Mouse (Mus musculus): ENCODE results near the gene Foxn1. TPM values are rescaled to one million over a fixed set of nuclear protein-coding genes. Genes with fewer than 3 reads are reported as not detected.

Gene Foxn1
- total RNA-seq, 1 experiment, result not detected

DNA sequence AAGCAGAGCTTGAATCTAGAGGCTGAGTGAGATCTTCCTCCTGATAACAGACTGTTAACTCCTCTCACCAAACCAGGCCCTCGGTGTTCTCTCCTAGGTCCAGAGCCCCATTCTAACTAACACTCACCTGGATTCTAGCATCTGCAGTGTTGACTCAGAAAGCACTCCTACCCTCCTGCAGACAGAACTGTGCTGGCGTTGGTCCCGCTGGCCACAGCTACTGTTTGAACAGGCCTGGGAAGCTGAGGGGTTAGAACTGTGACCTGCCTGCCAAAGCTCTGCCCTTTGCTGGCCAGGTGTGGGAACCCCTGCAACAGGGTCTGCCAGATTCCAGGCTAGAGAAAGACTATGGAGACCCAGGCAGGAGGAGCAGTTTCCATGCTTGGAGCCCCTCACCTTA, 6.4 kb upstream of the Foxn1 start:
- in situ Hi-C loops (cut with MboI; ENCODE audit: low sequenced_read_pairs in 2 of 2, unreplicated experiment in 2 of 2), result no loop called here
- Histone ChIP-seq H3K9me3 (ENCODE audit: control insufficient read depth, insufficient read depth, low read depth, low read length) (no peaks in the 10 kb centered on the region), H3K9ac (ENCODE audit: insufficient read depth, low read depth, low read length, poor library complexity, severe bottlenecking) (no peak overlapping the region), H3K4me1 (ENCODE audit: control insufficient read depth in 2 of 2, insufficient read depth in 2 of 2, low read length in 2 of 2, poor library complexity in 1 of 2) (peaks cover 0 to 17% of the 10 kb centered on the region in 2 experiments; a peak in 1 of 4 replicates), H3K27ac (ENCODE audit: insufficient read depth, low read depth, low read length, poor library complexity, severe bottlenecking) (no peak overlapping the region), H3K4me3 (ENCODE audit: insufficient read depth in 1 of 2, low read depth in 1 of 2, low read length in 2 of 2, poor library complexity in 1 of 2, severe bottlenecking in 1 of 2) (no peak overlapping the region), H3K36me3 (ENCODE audit: control insufficient read depth, insufficient read depth, low read length, poor library complexity, severe bottlenecking) (no peaks in the 10 kb centered on the region)
- TF ChIP-seq CHD2 (IDR thresholded peaks at IDR 0.05; ENCODE audit: low read depth, low read length) (no peak), ZC3H11A (IDR thresholded peaks at IDR 0.05; ENCODE audit: borderline replicate concordance, low read depth, low read length) (no peak), HCFC1 (IDR thresholded peaks at IDR 0.05; ENCODE audit: borderline replicate concordance, insufficient read depth, low read length) (no peak), ZNF384 (IDR thresholded peaks at IDR 0.05; ENCODE audit: low read depth, low read length) (no peak), MAFK (IDR thresholded peaks at IDR 0.05; ENCODE audit: insufficient read depth, low read depth, low read length) (no peak)
- no peak for DNase-seq (ENCODE audit: low read depth, low spot score)

- Histone ChIP-seq H3K4me3 (ENCODE audit: insufficient read depth in 1 of 2, low read depth in 1 of 2, low read length in 2 of 2, poor library complexity in 1 of 2, severe bottlenecking in 1 of 2) (no peak overlapping the region), H3K9me3 (ENCODE audit: control insufficient read depth, insufficient read depth, low read depth, low read length) (no peaks in the 10 kb centered on the region), H3K27ac (ENCODE audit: insufficient read depth, low read depth, low read length, poor library complexity, severe bottlenecking) (no peak overlapping the region), H3K4me1 (ENCODE audit: control insufficient read depth in 2 of 2, insufficient read depth in 2 of 2, low read length in 2 of 2, poor library complexity in 1 of 2) (peaks cover 0 to 5% of the 10 kb centered on the region in 2 experiments; a peak in 1 of 4 replicates), H3K36me3 (ENCODE audit: control insufficient read depth, insufficient read depth, low read length, poor library complexity, severe bottlenecking) (no peaks in the 10 kb centered on the region), H3K9ac (ENCODE audit: insufficient read depth, low read depth, low read length, poor library complexity, severe bottlenecking) (no peak overlapping the region)
- in situ Hi-C loops (cut with MboI; ENCODE audit: low sequenced_read_pairs in 2 of 2, unreplicated experiment in 2 of 2), result no loop called here
- no peak for DNase-seq (ENCODE audit: low read depth, low spot score)
- TF ChIP-seq HCFC1 (IDR thresholded peaks at IDR 0.05; ENCODE audit: borderline replicate concordance, insufficient read depth, low read length) (no peak), MAFK (IDR thresholded peaks at IDR 0.05; ENCODE audit: insufficient read depth, low read depth, low read length) (no peak), ZC3H11A (IDR thresholded peaks at IDR 0.05; ENCODE audit: borderline replicate concordance, low read depth, low read length) (no peak), CHD2 (IDR thresholded peaks at IDR 0.05; ENCODE audit: low read depth, low read length) (no peak), ZNF384 (IDR thresholded peaks at IDR 0.05; ENCODE audit: low read depth, low read length) (no peak)
These were observed 582 bp downstream of the Foxn1 start for GRCm38 (mm10) chr11:78385776-78386175.

DNA sequence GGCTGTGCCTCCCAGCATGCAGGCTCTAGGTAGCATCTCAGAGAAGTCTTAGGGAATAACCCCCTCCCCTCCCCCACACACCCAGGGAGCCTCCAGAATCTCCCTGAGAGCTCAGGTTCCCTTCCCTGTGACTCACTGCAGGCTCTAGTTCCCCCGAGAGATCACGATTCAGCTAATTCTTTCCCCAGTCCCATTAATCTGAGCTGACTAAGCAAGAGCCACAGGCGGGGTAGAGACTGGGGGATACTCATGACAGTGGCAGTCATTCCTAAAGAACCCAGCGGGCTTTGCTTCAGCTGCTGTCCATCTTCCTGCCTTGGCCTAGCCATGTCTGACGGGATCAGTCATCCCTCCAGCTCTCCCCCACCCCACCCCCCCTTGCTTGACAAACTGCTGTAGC, 3.7 kb downstream of the Foxn1 start:
- H3K27ac ChIP-seq (ENCODE audit: insufficient read depth, low read depth, low read length, poor library complexity, severe bottlenecking), result no peak overlapping the region
- no peaks in the 10 kb centered on the region for H3K36me3 ChIP-seq (ENCODE audit: control insufficient read depth, insufficient read depth, low read length, poor library complexity, severe bottlenecking)
- in situ Hi-C loops (cut with MboI; ENCODE audit: low sequenced_read_pairs in 2 of 2, unreplicated experiment in 2 of 2), result no loop called here
- H3K4me3 ChIP-seq (ENCODE audit: insufficient read depth in 1 of 2, low read depth in 1 of 2, low read length in 2 of 2, poor library complexity in 1 of 2, severe bottlenecking in 1 of 2), result no peak overlapping the region
- peaks cover 0 to 7% of the 10 kb centered on the region in 2 experiments; a peak in 2 of 4 replicates for H3K4me1 ChIP-seq (ENCODE audit: control insufficient read depth in 2 of 2, insufficient read depth in 2 of 2, low read length in 2 of 2, poor library complexity in 1 of 2)
- DNase-seq (ENCODE audit: low read depth, low spot score), result no peak
- TF ChIP-seq ZNF384 (IDR thresholded peaks at IDR 0.05; ENCODE audit: low read depth, low read length) (no peak), HCFC1 (IDR thresholded peaks at IDR 0.05; ENCODE audit: borderline replicate concordance, insufficient read depth, low read length) (no peak), ZC3H11A (IDR thresholded peaks at IDR 0.05; ENCODE audit: borderline replicate concordance, low read depth, low read length) (no peak), CHD2 (IDR thresholded peaks at IDR 0.05; ENCODE audit: low read depth, low read length) (no peak), MAFK (IDR thresholded peaks at IDR 0.05; ENCODE audit: insufficient read depth, low read depth, low read length) (peak; percentile 42; the same call in 1 of the 2 replicates)
- no peak overlapping the region for H3K9ac ChIP-seq (ENCODE audit: insufficient read depth, low read depth, low read length, poor library complexity, severe bottlenecking)
- no peaks in the 10 kb centered on the region for H3K9me3 ChIP-seq (ENCODE audit: control insufficient read depth, insufficient read depth, low read depth, low read length)

DNA sequence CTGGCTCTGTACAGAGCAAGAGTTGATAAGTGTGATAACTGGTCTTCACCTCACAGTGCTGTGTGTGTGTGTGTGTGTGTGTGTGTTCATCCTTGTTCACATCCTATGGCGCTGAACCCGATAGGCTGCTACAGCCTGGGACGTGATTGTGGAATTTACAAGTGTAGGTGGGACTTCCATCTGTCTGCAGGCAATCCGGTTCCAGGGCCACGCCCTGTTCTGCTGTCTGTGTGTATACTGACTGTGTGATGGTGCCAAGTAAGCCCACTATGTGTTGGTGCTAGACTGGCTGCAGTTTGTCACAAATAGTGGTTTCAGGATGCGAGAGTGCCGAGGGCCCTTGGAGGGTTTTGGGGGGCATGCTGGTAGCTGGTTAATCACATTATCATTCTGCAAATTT, 4.1 kb downstream of the Foxn1 start:
- in situ Hi-C loops (cut with MboI; ENCODE audit: low sequenced_read_pairs in 2 of 2, unreplicated experiment in 2 of 2), result no loop called here
- H3K4me3 ChIP-seq (ENCODE audit: insufficient read depth in 1 of 2, low read depth in 1 of 2, low read length in 2 of 2, poor library complexity in 1 of 2, severe bottlenecking in 1 of 2), result no peak overlapping the region
- no peaks in the 10 kb centered on the region for H3K36me3 ChIP-seq (ENCODE audit: control insufficient read depth, insufficient read depth, low read length, poor library complexity, severe bottlenecking)
- DNase-seq (ENCODE audit: low read depth, low spot score), result no peak
- H3K9me3 ChIP-seq (ENCODE audit: control insufficient read depth, insufficient read depth, low read depth, low read length), result no peaks in the 10 kb centered on the region
- H3K4me1 ChIP-seq (ENCODE audit: control insufficient read depth in 2 of 2, insufficient read depth in 2 of 2, low read length in 2 of 2, poor library complexity in 1 of 2), result peaks cover 0 to 10% of the 10 kb centered on the region in 2 experiments; a peak in 2 of 4 replicates
- no peak for TF ChIP-seq ZC3H11A (IDR thresholded peaks at IDR 0.05; ENCODE audit: borderline replicate concordance, low read depth, low read length)
- no peak for TF ChIP-seq MAFK (IDR thresholded peaks at IDR 0.05; ENCODE audit: insufficient read depth, low read depth, low read length)
- TF ChIP-seq HCFC1 (IDR thresholded peaks at IDR 0.05; ENCODE audit: borderline replicate concordance, insufficient read depth, low read length), result no peak
- TF ChIP-seq ZNF384 (IDR thresholded peaks at IDR 0.05; ENCODE audit: low read depth, low read length), result no peak
- TF ChIP-seq CHD2 (IDR thresholded peaks at IDR 0.05; ENCODE audit: low read depth, low read length), result no peak
- no peak overlapping the region for H3K9ac ChIP-seq (ENCODE audit: insufficient read depth, low read depth, low read length, poor library complexity, severe bottlenecking)
- H3K27ac ChIP-seq (ENCODE audit: insufficient read depth, low read depth, low read length, poor library complexity, severe bottlenecking), result no peak overlapping the region

DNA sequence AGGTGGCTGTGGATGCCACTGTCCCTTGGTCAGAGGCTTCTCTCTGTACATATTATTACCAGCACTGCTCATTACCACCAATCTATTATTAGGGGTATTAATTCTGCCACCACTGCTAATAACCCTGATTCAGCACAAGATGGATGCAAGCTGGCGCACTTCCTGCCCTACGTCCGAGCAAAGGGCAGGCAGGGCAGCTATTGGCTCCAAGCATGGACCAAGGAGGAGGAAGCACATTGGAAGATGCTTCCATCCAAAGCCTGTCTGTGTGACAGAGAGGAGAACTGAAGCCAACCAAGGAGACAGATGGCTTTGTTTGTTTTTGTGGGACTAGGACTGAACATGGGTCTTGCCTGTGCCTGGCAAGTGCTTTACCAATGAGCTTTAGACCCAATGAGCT, 5.4 kb downstream of the Foxn1 start:
- no peak for DNase-seq (ENCODE audit: low read depth, low spot score)
- no peak for TF ChIP-seq ZNF384 (IDR thresholded peaks at IDR 0.05; ENCODE audit: low read depth, low read length)
- no peak for TF ChIP-seq CHD2 (IDR thresholded peaks at IDR 0.05; ENCODE audit: low read depth, low read length)
- no peak for TF ChIP-seq MAFK (IDR thresholded peaks at IDR 0.05; ENCODE audit: insufficient read depth, low read depth, low read length)
- no peak for TF ChIP-seq HCFC1 (IDR thresholded peaks at IDR 0.05; ENCODE audit: borderline replicate concordance, insufficient read depth, low read length)
- no peak for TF ChIP-seq ZC3H11A (IDR thresholded peaks at IDR 0.05; ENCODE audit: borderline replicate concordance, low read depth, low read length)
- Histone ChIP-seq H3K4me3 (ENCODE audit: insufficient read depth in 1 of 2, low read depth in 1 of 2, low read length in 2 of 2, poor library complexity in 1 of 2, severe bottlenecking in 1 of 2) (no peak overlapping the region), H3K36me3 (ENCODE audit: control insufficient read depth, insufficient read depth, low read length, poor library complexity, severe bottlenecking) (no peaks in the 10 kb centered on the region), H3K9me3 (ENCODE audit: control insufficient read depth, insufficient read depth, low read depth, low read length) (no peaks in the 10 kb centered on the region), H3K9ac (ENCODE audit: insufficient read depth, low read depth, low read length, poor library complexity, severe bottlenecking) (no peak overlapping the region), H3K4me1 (ENCODE audit: control insufficient read depth in 2 of 2, insufficient read depth in 2 of 2, low read length in 2 of 2, poor library complexity in 1 of 2) (peaks cover 0 to 10% of the 10 kb centered on the region in 2 experiments; a peak in 2 of 4 replicates), H3K27ac (ENCODE audit: insufficient read depth, low read depth, low read length, poor library complexity, severe bottlenecking) (no peak overlapping the region)
- in situ Hi-C loops (cut with MboI; ENCODE audit: low sequenced_read_pairs in 2 of 2, unreplicated experiment in 2 of 2), result no loop called here

Data from ES-E14 (cell line).